ENCODE assay signal across 8 mouse cellular contexts in genomic region chr8:48016538-48016937, GRCm38 (mm10). TPM values are rescaled to one million over a fixed set of nuclear protein-coding genes. Genes with fewer than 3 reads are reported as not detected.
A peak's percentile ranks its signal among the peaks of the same experiment; 100 is the strongest.
DNase-seq lines count a peak whose midpoint lies in the region; ATAC-seq and TF ChIP-seq lines count a peak whose summit lies in the region.

No protein-coding gene starts in this region.

- peak; percentile 96 for TF ChIP-seq CTCF in layer of hippocampus, adult 2 months (conservative IDR thresholded peaks at IDR 0.05)

- no peaks in the 10 kb centered on the region for H3K9me3 ChIP-seq in forebrain, embryonic 12.5 days

- no peak overlapping the region for H3K27ac ChIP-seq in forebrain, embryonic 12.5 days
- H3K27ac ChIP-seq in layer of hippocampus, adult 2 months = no peak overlapping the region

- no peak overlapping the region for H3K9ac ChIP-seq in forebrain, embryonic 12.5 days

- no peaks in the 10 kb centered on the region for H3K4me1 ChIP-seq in forebrain, embryonic 12.5 days

- H3K4me2 ChIP-seq in forebrain, embryonic 12.5 days = no peak overlapping the region

- no peaks in the 10 kb centered on the region for H3K27me3 ChIP-seq in forebrain, embryonic 12.5 days

- ATAC-seq in forebrain, embryonic 12.5 days (ENCODE audit: low FRiP score) = peak; percentile 67; the same call in 1 of the 2 replicates

- DNase-seq in MN1 (ENCODE audit: low spot score) = peak; percentile 79
- peak; percentile 71 for DNase-seq in c-Kit-positive CD71-negative TER-119-negative erythroid progenitor cells, embryonic 14.5 days (ENCODE audit: low read depth)
- DNase-seq in heart, postnatal 36 days = peak; percentile 81 to 85
- peak; percentile 73 to 82 for DNase-seq in layer of hippocampus, adult 2 months (ENCODE audit: low spot score in 2 of 2)
- peak; percentile 86 for DNase-seq in lung, postnatal 10 days
- peak; percentile 74 to 81 for DNase-seq in right cerebral cortex, postnatal 10 days (ENCODE audit: low spot score in 2 of 2)
- peak; percentile 48 for DNase-seq in urinary bladder, adult 2 months (ENCODE audit: low spot score)

- 26% methylated on average over 8 of the region's 8 CpGs for WGBS in forebrain, embryonic 12.5 days

- no peak overlapping the region for H3K4me3 ChIP-seq in forebrain, embryonic 12.5 days (replicated peaks)
- H3K4me3 ChIP-seq in layer of hippocampus, adult 2 months = no peak overlapping the region

- intact Hi-C loops in heart, postnatal 36 days (cut with DNase I) = loop anchor here (1.0 to 5.0 kb wide), 7 partner anchors 26 to 274 kb away; partner anchors contain the start of gene Wwc2

- no peaks in the 10 kb centered on the region for H3K36me3 ChIP-seq in forebrain, embryonic 12.5 days (replicated peaks)

RNA-seq across cellular contexts. Expression of gene Wwc2, which starts 25.8 kb away (rescaled TPM):
- 8.8 and 9.1 TPM in 2 replicates for polyA plus RNA-seq in forebrain, embryonic 12.5 days (2016; fragmentation: Nextera tagmentation; extraction: Ambion mirVana)
- 10 to 100 TPM; 26.1 to 28.3 TPM for total RNA-seq in heart, postnatal 36 days (2021)
- 10 to 100 TPM; 27.0 to 28.2 TPM for total RNA-seq in layer of hippocampus, adult 2 months (2021)
- polyA plus RNA-seq in urinary bladder, adult 2 months (2012; rRNA removed) = 6.1 and 7.6 TPM in 2 replicates
